Mouse (Mus musculus) frontal cortex, adult 2 months (tissue): ENCODE measurements around the gene Ly86. TPM values are rescaled to one million over a fixed set of nuclear protein-coding genes. Genes with fewer than 3 reads are reported as not detected.

ENCODE experiments used
- DNase-seq, 2 experiments: peaks; one replicate each; pipeline ENCODE4 v3.0.0; 2022; ENCODE audit warnings: low spot score in 1 of 2; ENCODE audit errors: extremely low spot score in 1 of 2
- polyA plus RNA-seq: library from polyadenylated mRNA; depleted of rRNA; stranded (reverse); fragments of >200 nt; gene quantifications from 2 replicates; pipeline ENCODE4 v1.2.3, GENCODE M21; 2012

Gene Ly86
- polyA plus RNA-seq, 1 experiment = 27.2 TPM

- no peak for DNase-seq
These were observed 109.3 kb downstream of the Ly86 start for GRCm38 (mm10) chr13:37454356-37454755.

- DNase-seq = no peak
These were observed 110.6 kb downstream of the Ly86 start for GRCm38 (mm10) chr13:37455561-37455960.

GRCm38 (mm10) chr13:37457007-37457827, 112.2 kb downstream of the Ly86 start:
- DNase-seq = peak; percentile 54 to 59

GRCm38 (mm10) chr13:37458557-37458956, 113.5 kb downstream of the Ly86 start:
- no peak for DNase-seq

DNA sequence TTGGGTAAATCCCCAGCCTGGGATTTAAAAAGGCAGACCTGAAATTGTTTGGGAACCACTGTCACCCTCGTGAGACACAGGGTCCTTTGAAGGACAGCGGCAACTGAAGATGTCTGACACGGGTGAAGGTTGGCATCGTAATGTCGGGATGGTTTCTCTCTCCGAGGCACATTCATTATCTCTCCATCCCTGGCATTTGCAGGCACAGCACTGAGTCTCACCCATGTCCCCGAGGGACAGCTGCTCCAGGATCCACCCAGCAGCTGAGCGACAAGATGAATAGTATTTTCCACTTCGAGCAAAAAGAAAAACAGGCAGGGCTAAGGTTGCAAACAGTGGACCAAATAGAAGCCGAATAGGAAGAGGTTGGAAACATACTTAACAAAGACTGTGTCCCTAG, 114.0 kb downstream of the Ly86 start:
- DNase-seq = no peak

DNA sequence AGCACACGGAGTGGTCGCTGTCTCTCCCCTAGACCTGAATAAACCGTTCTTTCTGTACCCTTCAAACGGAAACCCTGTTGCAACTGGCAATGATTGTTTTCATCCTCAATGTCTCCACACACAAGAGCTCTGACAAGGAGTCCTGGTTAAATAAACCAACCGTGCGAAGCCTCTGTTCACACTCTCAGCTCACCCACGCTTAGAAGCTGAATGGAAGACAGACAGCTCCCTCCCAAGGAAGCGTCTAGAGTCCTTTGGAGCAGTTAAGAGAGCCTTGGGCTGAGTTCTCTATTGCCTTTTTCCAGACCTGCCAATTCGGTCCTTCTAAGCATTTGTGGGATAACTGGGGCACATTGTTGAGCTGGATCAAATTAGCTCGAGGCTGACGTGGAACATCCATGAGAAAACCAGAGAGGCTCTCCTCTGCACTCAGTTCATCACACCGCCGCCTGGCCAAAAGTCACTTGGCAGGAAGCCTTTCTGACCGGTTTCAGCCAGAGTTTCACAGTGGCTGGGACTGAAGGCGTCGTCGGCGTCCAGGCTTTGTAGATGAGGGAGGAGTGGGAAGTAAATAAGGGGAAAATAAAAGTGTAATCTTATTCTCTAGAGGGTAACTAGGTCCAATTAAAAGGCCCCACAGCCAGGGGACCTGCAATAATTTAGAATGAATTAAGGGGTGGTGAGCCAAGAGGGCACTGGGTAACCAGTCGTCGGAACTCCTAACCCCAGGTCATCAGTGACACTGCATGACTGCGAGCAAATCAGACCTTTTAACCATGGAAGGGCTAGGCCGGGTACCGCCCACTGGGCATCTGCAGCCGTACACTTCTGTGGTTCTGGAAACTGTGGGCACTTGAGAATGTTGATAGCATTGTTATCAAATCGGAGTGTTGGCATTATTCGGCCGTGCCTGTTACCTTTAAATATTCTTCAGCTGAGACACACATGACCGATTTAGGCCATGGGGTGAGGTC, 115.2 kb downstream of the Ly86 start:
- peak in 1 of 2 experiments; percentile 41 for DNase-seq

DNA sequence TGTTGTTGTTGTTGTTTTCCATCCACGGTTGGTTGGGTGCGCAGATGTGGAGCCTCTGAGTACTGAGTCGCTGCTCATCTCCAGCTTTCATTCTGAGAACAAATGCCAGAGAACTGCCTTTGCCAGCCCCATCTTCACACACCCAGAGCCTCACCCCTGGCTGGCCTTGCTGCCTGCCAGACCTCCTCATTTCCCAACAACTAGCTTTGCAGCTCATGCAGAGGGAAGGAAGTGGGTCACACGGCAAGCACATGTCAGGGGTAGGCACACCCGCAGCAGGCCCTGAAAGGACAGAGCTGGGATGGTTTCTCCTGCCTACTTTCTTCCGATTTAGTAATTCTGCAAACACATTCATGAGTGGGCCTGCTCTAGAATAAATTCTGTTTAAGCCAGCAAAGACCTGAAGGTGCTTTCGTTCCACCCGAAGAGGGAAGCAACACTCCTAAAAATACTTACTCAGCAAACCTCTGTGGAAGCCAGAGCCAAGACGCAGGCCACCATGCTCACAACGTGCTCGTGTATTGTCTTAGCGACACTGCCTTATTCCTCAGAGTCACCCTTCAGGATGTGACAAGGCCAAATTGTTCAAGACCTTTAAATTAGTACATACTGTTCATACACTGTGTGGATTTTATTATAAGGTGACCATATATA, 117.2 kb downstream of the Ly86 start:
- DNase-seq = no peak

DNA sequence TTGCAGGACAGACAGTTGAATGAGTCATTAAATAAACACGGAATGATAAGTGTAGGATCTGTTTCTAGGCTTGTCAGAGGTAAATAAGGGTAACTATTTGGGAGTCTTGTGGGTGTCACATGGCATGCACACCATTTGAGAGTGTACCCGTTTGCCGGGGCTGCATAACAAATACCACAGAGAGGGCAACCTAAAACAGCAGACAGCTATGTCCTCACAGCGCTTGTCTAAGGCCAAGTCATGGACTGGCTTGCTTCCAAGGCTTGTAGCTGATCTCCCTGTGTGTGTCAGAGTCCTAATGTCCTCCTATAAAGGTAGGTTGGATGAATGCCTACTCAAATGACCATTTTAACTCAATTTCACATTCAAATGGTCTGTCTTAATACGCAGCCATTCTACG, 120.7 kb downstream of the Ly86 start:
- no peak for DNase-seq

- DNase-seq = peak in 1 of 2 experiments; percentile 82
These were observed 122.8 kb downstream of the Ly86 start for GRCm38 (mm10) chr13:37467795-37468194.
